Mouse (Mus musculus) spleen, embryonic (tissue): ENCODE measurements around the gene Hils1.
"Not testable (repeated sequence)": the region's sequence is repeated elsewhere in the genome, so short reads cannot be mapped to it uniquely, and the experiment has no call there.

Experiments used
- CTCF ChIA-PET: fragments of 350-600 bp; sonication (Branson Sonifier 250); formaldehyde crosslinking; loops from one replicate; lab custom pipeline; 2022; lab: Charles Lee

The Hils1 gene

DNA sequence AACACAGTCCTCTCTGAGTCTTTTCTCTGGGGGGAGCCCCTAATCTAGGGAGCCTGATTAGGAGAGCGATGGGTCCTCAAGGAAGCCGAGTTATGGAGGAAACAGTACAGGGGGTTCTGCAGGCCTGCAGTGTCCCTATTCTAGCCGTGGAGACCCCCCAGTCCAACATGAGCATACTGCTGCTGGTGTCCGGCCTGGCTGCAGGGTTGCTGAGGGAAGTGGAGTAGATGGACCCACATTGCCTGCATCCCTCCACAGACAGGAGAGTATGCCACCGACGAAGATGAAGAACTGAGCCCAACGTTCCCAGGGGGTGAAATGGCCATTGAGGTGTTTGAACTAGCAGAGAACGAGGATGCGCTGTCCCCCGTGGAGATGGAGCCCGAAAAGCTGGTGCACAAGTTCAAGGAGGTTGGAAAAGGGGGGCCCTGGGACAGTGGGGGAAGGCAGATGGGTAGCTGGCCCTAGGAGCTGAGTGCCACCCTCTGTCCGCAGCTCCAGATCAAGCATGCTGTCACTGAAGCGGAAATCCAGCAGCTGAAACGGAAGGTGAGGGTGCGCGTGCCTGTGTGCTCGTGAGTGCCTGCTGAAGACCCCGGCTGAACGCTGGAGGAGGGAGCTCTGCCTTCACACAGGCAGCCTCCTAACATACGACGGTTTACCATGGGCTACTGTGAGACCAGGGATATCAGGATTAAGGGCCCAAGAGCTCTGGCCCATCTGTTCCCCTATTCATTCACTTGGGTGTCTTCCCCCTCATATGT, 34.4 kb downstream of the Hils1 start:
- CTCF ChIA-PET, result interaction anchor here (0.5 to 1.0 kb wide), 3 partner anchors 11 to 1355 kb away, joined by 3 to 4 read pairs (median 4); partner anchors contain the start of gene Ppp1r9b

DNA sequence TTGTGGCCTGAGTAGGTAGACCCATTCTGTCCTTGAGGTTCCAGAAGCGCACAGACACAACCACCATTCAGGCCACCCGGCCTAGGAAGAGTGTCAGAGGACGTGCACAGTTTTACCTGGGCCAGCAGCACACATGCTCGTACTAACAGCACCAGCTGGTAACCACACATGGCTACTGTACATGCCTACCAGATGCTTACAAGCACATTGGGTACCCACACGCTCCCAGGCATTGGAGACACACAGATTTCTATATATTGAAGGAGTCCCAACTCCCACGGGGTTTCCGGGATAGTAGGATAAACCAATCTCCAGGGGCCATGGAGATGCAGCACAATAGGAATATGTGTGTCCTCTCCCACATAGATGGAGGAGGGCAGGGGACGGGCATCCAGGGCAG, 35.3 kb downstream of the Hils1 start:
- CTCF ChIA-PET, result interaction anchor here (0.6 kb wide), 1 partner anchor 1354 kb away, joined by 4 read pairs; no protein-coding TSS in a partner anchor

DNA sequence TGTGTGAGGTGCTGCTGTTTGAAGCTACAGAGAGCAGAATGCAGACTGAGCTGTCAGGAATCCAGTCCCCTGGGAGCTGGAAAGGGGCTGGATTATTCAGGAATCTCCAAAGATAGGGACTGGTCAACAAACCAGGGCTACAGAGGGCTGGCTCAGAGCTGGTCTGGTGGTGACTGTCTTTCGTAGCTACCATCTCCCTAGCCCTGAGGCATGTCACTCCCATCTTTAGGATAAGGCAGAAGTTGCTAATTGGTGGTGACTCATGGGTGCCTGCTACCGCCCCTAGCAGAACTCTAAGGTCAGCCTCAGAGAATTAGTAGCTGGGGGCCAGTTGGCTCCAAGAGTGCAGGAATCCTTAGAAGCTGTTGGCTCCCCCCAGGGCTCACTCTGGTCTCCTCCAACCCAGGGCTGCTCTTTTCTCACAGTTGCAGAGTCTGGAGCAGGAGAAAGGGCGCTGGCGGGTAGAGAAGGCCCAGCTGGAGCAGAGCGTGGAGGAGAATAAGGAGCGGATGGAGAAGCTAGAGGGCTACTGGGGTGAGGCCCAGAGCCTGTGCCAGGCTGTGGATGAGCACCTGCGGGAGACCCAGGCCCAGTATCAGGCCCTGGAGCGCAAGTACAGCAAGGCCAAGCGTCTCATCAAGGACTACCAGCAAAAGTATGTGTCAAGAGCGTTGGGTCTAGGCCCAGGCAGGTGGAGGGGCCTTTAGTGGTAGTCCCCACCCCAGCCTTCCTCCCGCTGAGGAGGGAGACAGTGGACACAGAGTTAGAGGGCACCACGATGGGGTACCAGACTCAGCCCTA, 36.9 kb downstream of the Hils1 start:
- CTCF ChIA-PET, result interaction anchor here (0.7 kb wide), 1 partner anchor 45 kb away, joined by 12 read pairs; no protein-coding TSS in a partner anchor

DNA sequence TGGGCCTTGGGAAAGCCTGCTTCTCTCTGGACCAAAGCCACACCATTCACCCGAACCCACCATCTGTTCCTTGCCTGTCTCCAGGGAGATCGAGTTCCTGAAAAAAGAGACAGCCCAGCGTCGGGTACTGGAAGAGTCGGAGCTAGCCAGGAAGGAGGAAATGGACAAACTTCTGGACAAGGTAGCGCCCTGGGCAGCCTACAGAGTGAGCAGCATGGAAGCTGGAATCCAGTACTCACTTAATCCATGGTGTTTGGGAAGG, 37.5 kb downstream of the Hils1 start:
- CTCF ChIA-PET, result no interaction called here

DNA sequence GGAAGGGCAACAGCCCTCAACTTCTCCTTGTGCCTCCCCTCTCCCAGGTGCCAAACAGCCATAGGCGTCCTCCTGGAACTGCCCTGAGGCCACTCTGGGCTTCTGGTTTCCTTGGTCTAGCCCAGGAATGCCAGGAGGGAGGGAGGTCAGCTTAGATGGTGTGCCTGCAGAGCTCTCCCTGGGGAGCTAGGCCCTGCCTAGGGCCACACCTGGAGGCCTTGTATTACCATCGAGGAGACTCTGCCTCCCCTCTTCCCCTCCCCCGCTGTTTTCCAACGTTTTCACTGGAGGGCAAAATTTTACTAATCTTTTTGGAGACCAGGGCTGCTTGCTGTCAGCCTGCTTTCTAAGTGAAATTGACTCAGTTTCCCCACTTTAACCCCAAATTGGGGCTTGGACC, 38.6 kb downstream of the Hils1 start:
- CTCF ChIA-PET, result interaction anchor here (0.5 kb wide), 1 partner anchor 685 kb away, joined by 4 read pairs; no protein-coding TSS in a partner anchor

DNA sequence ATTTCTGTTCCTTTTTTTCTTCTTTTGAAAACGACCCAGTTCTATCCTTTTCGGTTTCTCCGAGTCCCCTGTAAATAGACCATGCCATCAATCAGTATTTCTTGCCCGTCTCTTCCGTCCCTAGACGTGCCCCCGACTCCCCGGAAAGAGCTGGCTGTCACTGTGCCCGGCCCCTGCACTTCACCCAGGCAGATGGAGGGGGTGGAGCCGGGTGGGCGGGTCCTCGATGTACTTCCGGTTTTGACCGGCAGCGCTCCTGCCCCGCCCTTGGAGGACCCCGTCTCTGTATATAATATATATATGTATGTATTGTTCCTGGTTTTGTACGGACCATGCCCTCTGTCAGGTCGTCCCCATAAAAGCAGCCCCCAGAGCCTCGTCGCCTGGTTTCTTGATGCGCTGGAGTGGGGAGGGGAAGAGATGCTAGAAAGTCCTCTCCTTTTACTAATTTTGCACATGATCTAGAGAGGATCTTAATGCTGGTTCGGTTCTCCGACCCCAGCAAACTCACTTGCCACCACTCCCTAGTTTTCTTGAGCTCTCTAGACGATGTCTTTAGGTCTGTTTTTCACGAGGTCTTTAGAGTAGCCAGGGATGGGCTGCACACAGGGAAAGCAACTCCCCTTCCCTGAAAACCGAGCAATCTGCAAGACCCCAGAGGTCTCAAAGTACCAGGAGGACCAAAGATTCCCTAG, 39.3 kb downstream of the Hils1 start:
- CTCF ChIA-PET, result interaction anchor here (0.6 to 0.7 kb wide), 4 partner anchors 11 to 252 kb away, joined by 3 to 4 read pairs (median 3); no protein-coding TSS in a partner anchor

DNA sequence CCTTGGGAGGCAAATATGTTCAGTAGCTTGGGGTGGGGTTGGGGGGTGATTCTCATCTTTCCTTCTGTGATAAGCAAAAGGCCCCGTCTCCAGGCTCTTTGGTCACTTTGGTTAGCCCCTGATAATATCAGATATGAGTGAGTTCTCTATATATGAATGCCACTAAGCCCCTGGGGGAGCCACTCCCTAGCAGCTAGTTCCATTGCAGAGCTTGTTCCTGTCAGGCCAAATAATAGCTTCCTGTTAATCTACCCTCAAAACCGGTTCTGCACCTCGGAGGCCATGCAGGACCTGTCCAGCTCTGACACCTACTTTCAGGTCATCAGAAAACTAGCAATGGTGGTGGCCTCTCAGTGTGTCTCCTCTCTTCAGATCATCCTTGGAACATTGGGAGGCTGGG, 40.0 kb downstream of the Hils1 start:
- CTCF ChIA-PET, result interaction anchor here (0.6 to 0.7 kb wide), 4 partner anchors 10 to 251 kb away, joined by 3 to 4 read pairs (median 3); no protein-coding TSS in a partner anchor

DNA sequence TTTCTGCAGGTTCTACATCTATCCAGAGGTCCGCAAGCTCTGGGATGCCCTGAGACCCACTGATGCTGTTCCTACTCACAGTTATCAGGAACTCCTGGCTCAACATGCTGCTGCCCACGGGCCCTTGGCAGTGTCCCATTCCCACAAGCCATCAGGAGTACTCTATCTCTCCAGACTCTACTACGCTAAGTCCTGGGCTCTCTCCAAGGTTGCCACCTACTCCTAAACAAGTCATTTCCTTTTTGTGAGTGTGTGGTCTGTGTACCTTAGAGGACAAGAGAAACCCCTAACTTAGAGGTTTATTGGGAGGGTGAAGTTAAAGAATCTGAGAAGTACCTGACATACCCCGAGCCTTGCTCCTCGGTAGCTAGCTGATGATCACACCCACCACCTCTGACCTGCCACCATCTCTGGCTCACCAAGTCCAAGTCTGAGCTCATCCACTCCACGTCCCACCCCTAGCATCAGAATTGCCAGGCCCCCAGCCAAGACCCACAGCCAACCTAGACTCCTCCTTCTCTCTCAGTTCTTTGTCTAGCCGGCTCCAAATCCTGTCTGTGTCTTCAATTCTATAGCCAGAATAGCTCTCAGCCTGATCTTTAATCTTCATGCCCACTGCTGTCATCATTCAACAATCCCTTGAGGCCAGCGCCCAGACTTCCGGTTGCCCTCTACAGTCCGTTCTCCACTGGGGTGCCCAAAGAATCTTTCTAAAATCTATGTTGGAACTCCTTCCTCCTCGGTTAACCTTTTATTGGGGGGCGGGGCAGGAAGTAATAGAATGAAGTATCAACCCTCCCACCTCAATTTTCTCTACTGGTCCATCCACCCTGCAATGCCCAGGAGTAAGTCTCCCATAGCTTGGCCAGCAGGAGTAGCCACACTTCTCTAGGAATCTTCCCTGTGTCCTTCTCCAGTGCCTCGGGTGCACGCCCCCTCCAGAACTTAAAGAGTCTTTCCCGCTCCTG, 41.6 kb downstream of the Hils1 start:
- CTCF ChIA-PET, result interaction anchor here (0.5 kb wide), 1 partner anchor 34 kb away, joined by 6 read pairs; no protein-coding TSS in a partner anchor

DNA sequence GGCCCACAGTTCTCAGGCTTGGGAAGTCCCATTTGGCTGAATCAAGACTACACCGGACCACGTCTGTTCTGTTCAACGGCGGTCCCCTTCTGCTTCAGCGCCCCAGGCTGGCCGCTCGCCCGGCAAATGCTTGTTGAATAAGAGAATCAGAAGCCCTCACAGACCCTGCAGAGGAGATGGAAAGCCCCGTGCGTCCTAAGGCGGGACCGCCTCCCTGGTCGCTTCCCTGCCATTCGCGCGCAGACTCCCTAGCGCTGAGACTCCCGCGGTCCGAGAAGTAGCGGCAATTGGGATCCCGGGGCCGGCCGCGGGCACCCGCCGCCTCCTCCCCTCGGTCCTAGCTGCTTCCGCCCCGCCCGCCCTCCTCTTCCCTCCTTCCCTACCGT, 42.2 kb downstream of the Hils1 start, which contains the start of gene Samd14:
TSS of gene Samd14 (plus strand) at position 251 of the 386 bp plus-strand sequence.
- CTCF ChIA-PET, result no interaction called here

DNA sequence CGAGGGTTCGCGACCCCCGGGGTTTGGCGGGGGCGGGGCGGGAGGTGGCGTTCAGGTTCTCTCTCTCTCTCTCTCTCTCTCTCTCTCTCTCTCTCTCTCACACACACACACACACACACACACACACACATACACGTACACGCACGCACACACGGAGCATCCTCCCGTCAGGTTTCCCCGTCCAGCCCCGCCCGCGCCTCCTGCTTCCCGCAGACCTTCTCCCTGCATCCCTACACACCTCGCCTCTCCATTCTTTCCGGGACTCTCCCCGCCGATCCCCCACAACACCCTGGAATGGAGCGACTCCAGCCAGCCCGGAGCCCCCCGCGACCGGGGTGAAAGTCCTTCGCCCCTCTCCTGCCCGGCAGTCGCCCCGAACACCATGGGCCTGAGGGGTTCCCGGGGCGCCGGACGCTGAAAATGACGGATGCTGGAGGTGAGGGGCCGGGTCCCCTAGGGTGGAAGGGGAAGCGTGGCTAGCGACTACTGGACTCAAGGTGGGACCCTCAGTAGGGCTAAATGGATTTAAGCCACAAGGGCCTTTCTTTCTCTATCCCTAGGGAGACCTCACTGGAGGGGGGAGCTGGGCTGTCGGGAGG, 42.8 kb downstream of the Hils1 start:
- CTCF ChIA-PET, result no interaction called here

DNA sequence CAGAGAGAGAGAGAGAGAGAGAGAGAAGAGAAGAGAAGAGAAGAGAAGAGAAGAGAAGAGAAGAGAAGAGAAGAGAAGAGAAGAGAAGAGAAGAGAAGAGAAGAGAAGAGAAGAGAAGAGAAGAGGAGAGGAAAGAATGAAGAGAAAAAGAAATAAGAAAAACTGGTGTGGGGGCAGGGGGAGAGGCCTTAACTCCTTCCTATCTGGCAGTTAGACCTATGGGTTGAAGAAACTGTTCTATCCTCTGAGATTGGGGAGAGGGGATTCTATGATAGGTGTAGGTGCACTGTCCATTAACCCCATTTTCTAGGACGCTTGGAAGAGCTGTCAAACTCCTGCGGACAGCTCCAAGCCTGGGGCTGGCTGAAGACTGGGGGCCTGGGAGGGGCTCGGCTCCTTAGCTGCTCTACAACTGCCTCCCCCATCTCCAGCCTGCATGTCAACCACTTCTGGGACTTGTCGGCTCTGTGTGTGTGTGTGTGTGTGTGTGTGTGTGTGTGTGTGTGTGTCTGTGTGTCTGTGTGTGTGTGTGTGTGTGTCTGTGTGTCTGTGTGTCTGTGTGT, 43.5 kb downstream of the Hils1 start:
- CTCF ChIA-PET, result not testable (repeated sequence)

DNA sequence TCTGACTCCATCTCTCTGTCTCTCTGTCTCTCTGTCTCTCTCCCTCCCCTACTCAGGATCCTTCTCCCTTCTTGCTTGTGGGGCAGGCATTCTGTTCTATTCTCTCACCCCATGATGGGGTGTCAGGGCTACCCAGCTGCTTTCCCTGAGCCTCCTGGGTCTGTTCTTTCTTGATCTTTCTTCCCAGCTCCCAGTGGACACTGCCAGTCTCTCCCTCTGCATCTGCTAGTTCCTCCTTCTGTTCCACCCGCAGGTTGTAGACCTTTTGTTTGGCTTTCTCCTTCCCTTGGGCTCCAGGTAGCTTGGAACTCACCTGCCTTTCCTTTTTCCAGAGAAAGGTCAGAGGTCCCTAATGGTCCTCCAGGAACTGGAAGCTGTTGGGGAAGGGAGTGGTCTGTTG, 44.0 kb downstream of the Hils1 start:
- CTCF ChIA-PET, result no interaction called here

DNA sequence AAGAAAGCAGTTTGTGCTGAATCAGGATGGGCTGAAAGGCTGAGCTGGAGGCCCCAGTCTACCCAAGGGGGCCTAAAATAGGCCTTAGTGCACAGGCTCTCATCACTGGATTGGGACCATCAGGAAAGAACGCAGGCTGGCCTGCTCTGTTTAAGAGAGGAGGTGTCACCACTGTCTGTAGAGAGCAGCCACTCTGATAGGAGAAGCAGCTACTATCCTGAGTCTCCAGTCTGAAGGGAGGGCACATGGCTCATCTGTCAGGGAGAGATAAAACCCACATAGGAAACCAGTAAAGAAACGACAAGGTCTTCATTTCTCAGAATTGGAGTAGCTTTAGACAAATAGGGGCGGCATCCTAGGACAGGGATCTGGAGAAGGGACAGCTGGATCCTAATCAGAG, 44.7 kb downstream of the Hils1 start:
- CTCF ChIA-PET, result no interaction called here

DNA sequence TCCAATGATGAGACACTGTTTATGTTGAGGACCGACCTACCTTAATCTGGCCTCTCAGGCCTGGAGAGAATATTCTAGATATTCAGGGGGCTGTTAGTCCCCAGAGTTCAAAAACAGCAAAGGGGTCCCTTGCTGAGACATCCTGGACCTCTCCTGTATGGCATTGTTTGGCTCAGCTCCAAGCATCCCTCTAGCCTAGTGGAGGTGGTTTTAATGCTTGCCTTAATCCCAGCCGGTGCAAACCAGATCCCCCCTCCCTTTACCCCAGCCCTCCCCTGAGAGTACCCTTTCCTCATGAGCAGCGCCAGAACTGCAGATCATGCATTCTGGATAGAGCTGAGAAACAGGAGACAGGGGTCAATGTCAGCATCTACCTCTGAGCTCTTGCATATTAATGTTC, 45.1 kb downstream of the Hils1 start:
- CTCF ChIA-PET, result no interaction called here

DNA sequence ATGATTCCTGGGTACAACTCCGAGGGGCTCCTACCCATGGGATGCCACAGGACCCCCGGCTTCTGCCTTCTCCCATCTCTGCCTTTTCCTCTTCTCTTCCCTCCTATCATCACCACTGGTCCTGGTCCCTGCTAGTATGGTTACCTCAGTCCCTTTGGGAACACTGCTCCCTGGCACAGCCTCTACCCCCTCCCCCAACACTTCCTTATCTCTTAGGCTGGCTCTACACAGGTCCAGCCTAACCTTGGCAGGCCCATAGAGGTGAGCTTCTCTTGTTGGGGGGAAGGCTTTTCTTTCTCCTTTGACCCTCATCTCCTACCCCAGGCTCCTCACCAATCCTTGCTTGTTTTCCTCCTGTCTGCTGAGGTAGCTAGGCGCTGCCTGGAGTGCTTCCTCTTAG, 48.1 kb downstream of the Hils1 start:
- CTCF ChIA-PET, result no interaction called here
